Mouse (Mus musculus) olfactory bulb, adult 2 months (tissue): ENCODE data around the gene Zfhx3.

Experiments used
- CTCF ChIP-seq: fragments of 200-500 bp; IDR thresholded peaks from 2 replicates; pipeline ENCODE4 v1.5.1; 2012; ENCODE audit warnings: low read depth, mild to moderate bottlenecking, low read length, moderate library complexity; ENCODE audit not compliant: insufficient read depth
- POLR2A ChIP-seq: fragments of 200-500 bp; IDR thresholded peaks from 2 replicates; pipeline ENCODE4 v1.6.1; 2012; ENCODE audit warnings: mild to moderate bottlenecking, low read depth, low read length, moderate library complexity; ENCODE audit not compliant: insufficient read depth

DNA sequence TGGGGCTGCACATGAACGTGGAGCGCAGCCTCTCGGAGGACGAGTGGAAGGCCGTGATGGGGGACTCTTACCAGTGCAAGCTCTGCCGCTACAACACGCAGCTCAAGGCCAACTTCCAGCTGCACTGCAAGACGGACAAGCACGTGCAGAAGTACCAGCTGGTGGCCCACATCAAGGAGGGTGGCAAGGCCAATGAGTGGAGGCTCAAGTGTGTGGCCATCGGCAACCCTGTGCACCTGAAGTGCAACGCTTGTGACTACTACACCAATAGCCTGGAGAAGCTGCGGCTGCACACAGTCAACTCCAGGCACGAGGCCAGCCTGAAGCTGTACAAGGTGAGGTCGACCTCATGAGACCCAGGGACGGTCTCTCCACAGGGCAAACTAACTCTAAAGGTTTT is 857.9 kb downstream of the Zfhx3 start:
- TF ChIP-seq CTCF (no peak), POLR2A (no peak)
